Mouse (Mus musculus): ENCODE results near the gene Brf1. TPM values are rescaled to one million over a fixed set of nuclear protein-coding genes. Genes with fewer than 3 reads are reported as not detected.

The Brf1 gene
- total RNA-seq, 2 experiments from 2014 or later: 49.0 to 51.1 TPM

DNA sequence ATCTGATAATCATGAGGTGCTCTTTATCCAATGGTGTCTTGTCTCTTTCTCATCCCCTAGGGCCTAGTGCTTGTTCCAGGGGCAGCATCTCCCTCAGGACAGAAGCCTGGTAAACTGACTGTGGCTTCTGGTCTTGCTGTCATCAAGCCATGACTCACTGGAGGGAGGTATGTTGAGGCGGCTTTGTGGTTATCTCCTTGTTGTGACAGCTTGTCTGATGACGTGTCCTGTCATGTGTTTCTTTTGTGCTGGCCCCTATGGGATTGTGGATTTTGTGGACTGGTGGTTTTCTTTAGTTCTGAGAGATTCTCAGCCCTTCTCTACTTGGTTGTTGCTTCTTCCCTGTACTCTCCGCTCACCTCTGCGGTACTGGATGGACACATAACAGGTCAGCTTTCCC, 22.6 kb upstream of the Brf1 start:
- no peak for DNase-seq (ENCODE audit: low spot score in 2 of 2)
- intact Hi-C loops (cut with DNase I): no loop called here

DNA sequence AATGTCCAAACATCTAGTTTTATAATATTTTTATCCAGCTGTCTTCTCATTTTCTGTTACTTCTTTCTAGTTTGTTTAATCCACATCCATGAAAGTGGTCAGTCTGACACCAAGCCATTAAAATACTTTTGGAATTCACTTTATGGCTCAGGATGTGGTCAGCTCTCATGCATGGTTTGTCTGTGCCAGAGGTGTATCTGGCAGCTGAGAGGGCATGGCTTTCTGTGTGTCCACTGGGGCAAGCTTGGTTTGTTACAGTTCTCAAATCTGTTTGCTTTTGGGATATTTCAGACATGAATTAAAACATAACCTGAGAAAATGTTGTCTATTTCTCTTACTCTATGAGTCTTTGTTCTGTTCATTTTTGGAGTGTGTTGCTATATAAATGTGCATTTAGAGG, 21.0 kb upstream of the Brf1 start:
- DNase-seq (ENCODE audit: low spot score in 2 of 2): no peak
- intact Hi-C loops (cut with DNase I): no loop called here

GRCm38 (mm10) chr12:113018763-113019162, 18.3 kb upstream of the Brf1 start:
- intact Hi-C loops (cut with DNase I): no loop called here
- DNase-seq (ENCODE audit: low spot score in 2 of 2): no peak

DNA sequence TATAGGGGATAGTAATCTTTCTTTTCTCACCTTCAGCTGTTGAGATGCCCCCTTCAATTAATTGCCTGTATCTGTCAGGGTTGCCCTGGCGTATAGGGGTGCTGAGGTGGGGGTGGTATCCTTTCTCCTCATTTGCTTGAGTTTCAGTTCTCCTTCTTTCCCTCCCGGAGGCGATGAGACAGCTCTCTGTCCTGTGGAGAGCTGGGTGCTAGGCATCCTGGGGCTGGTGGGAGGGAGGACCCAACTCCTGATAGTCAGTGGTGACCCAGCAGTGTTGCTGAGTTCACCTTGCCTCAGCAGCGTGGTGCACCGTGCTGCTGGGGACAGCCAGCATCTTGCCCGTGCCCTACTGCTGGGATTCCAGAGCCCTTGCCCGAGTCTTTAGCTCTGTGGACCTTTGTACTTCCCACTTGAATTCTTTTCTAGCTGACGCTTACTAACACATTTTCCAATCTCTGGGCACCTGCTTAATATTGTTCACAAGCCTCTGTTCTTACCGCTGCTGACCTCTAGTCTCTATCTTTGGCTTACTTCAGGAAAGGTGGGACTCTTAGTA, 17.0 kb upstream of the Brf1 start:
- intact Hi-C loops (cut with DNase I): no loop called here

GRCm38 (mm10) chr12:113016976-113017375, 16.5 kb upstream of the Brf1 start:
- DNase-seq (ENCODE audit: low spot score in 2 of 2): peak; percentile 82 to 92
- intact Hi-C loops (cut with DNase I): no loop called here

More for the DNA sequence above, 17.0 kb upstream of the Brf1 start:
- no peak for DNase-seq (ENCODE audit: low spot score in 2 of 2)

GRCm38 (mm10) chr12:113015956-113016355, 15.5 kb upstream of the Brf1 start:
- intact Hi-C loops (cut with DNase I): no loop called here
- no peak for DNase-seq (ENCODE audit: low spot score in 2 of 2)

- DNase-seq (ENCODE audit: low spot score in 2 of 2): peak in 1 of 2 experiments; percentile 18
- intact Hi-C loops (cut with DNase I): no loop called here
Measured at GRCm38 (mm10) chr12:113014561-113015556, 14.4 kb upstream of the Brf1 start.

DNA sequence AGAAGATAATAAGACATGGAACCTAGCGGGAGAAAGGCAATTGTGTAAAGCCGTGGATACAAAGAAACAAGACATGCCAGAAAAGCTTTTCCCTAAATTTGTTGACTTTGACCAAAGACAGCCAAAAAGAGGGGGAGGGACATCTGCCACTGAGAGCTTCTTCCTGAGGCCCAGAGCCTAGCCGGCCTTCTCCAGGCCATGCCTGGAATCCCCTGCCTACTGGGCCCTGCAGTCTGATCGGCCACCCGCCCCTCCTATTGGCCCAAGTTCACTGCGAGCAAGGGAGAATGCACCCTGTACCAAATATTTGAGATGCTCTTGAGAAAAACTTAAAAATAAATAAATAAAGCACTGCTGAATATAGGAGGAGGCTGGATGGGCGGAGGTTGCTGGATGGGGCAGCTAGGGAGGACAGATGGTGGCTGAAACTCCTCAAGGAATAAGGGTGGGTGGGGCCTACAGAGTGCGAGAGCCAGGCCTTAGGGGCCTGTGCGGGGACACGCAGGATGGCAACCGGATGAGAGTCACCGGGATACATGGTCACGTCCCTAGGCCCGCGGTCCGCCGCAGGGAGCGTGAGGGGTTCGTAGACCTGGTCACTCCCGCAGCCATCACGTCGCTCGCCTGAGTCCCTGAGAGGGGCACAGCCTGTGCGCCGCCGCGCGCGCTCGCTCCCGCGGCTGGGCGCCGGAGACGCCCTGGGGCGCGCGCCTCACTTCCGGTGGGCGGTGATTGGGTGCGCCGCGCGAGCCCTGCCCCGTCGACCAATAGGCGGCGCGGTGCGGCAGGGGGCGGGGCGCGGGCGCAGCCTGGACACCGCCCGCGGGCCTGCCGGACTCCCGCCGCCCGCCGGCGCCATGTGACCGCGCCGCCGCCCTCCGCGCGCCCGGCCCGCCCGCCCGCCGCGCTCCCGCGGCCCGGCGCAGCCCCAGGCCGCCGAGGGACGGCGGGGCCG, 13.4 kb upstream of the Brf1 start, which contains the start of gene Pacs2:
TSS of gene Pacs2 (plus strand) at position 905 of the 955 bp plus-strand sequence.
- intact Hi-C loops (cut with DNase I): no loop called here
- peak; percentile 92 to 93 for DNase-seq (ENCODE audit: low spot score in 2 of 2)

GRCm38 (mm10) chr12:113013021-113013491, 12.6 kb upstream of the Brf1 start:
- intact Hi-C loops (cut with DNase I): no loop called here
- DNase-seq (ENCODE audit: low spot score in 2 of 2): peak; percentile 43 to 57

GRCm38 (mm10) chr12:113012443-113012842, 11.9 kb upstream of the Brf1 start:
- intact Hi-C loops (cut with DNase I): no loop called here

GRCm38 (mm10) chr12:113011702-113012360, 11.3 kb upstream of the Brf1 start:
- intact Hi-C loops (cut with DNase I): no loop called here
- DNase-seq (ENCODE audit: low spot score in 2 of 2): no peak

More at GRCm38 (mm10) chr12:113012443-113012842, 11.9 kb upstream of the Brf1 start:
- DNase-seq (ENCODE audit: low spot score in 2 of 2): no peak

DNA sequence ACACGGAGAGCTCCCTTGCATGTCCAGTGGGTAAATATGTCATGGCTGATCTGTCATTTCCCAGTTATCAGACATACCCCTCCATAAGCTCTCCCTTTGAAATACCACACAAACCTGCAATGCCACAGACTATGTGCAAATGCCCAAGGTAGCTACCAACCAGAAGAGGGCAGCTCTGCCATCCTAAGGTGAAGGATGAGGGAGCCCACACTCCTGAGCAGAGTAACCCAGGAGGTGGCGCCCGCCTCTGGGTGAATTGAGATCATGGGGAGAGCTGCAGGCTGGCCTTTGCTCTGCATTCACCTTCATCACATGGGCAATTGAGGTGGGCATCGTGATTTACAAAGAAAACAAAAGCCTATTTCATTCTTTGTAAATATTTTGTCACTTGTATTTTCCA, 4.5 kb upstream of the Brf1 start:
- intact Hi-C loops (cut with DNase I): loop anchor here (2.0 to 5.0 kb wide), 2 partner anchors 42 to 97 kb away; no protein-coding TSS in a partner anchor
- DNase-seq (ENCODE audit: low spot score in 2 of 2): peak; percentile 57 to 70

DNA sequence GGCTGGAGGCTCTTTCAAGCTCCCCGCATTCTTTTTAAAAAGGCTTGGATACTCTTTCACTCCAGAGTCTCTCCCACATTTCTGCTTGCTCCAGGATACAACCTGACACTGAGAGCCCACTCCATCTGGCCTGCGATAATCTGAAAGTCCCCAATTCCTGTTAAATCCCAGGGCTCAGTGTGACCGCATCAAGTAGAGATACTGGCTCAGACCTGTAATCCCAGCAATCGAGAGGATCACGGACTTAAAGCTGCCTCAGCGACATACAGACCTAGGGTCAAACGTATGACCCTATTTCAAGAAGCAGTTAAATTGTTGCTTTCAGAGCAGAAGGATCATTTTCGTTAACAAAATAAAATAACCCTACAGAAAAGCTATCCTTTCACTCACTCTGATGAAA, 3.5 kb upstream of the Brf1 start:
- DNase-seq (ENCODE audit: low spot score in 2 of 2): no peak
- intact Hi-C loops (cut with DNase I): loop anchor here (2.0 kb wide), 1 partner anchor 43 kb away; no protein-coding TSS in a partner anchor

DNA sequence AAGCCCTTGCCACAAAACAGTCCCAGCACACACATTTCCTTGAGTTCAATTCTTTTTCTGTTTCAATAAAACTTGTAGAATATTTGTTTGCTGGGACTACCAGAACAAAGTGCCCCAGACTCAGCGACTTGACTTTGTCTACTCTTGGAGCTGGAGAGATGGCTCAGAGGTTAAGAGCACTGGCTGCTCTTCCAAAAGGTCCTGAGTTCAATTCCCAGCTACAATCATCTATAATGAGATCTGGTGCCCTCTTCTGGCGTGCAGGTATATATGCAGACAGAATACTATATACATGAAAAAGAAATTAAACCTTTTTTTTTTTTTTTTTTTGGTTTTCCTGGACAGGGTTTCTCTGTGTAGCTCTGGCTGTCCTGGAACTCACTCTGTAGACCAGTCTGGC, 2.2 kb upstream of the Brf1 start:
- intact Hi-C loops (cut with DNase I): no loop called here
- DNase-seq (ENCODE audit: low spot score in 2 of 2): no peak

- intact Hi-C loops (cut with DNase I): no loop called here
Measured at GRCm38 (mm10) chr12:113001133-113001474, 600 bp upstream of the Brf1 start.

GRCm38 (mm10) chr12:112999569-113000293, 773 bp downstream of the Brf1 start:
- peak in 1 of 2 experiments; percentile 36 for DNase-seq (ENCODE audit: low spot score in 2 of 2)
- intact Hi-C loops (cut with DNase I): no loop called here

More at GRCm38 (mm10) chr12:113001133-113001474, 600 bp upstream of the Brf1 start:
- DNase-seq (ENCODE audit: low spot score in 2 of 2): no peak

DNA sequence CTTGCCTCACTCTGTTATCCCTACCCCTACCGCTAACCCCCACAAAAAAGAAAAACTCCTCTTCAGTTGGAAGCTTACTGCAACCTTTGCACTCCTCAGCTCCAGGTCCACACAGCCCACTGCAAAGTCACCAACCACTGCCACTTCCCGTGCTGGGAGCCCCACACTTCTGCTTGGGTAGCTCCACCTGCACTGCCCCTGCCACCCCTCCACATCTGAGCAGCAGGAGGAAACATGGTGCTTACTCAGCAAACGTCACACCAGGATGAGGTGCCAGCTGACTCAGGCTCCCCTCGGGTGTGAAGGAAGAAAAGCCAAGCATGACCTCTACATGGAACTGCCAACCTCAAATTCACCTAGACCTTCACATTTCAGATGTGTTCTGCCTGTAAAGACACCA, 6.4 kb downstream of the Brf1 start:
- intact Hi-C loops (cut with DNase I): no loop called here

GRCm38 (mm10) chr12:112991444-112991843, 9.1 kb downstream of the Brf1 start:
- intact Hi-C loops (cut with DNase I): no loop called here
- DNase-seq (ENCODE audit: low spot score in 2 of 2): no peak

More for the DNA sequence above, 6.4 kb downstream of the Brf1 start:
- no peak for DNase-seq (ENCODE audit: low spot score in 2 of 2)

Measured in left cerebral cortex, postnatal 14 days (tissue).